Mouse (Mus musculus): ENCODE results near the gene Rbm47. TPM values are rescaled to one million over a fixed set of nuclear protein-coding genes. Genes with fewer than 3 reads are reported as not detected.

Gene Rbm47
- polyA plus RNA-seq, 1 experiment from 2014 or later: 79.2 TPM

GRCm38 (mm10) chr5:66084541-66084940 lies 88.4 kb downstream of the Rbm47 start:
- Histone ChIP-seq H3K4me3 (ENCODE audit: low read depth, low read length) (no peak overlapping the region), H3K4me1 (replicated peaks; ENCODE audit: control insufficient read depth, insufficient read depth, low read length) (0 out of 2 replicates have a peak, but pooled peaks cover 3% of the 10 kb centered on the region), H3K27me3 (replicated peaks; ENCODE audit: control insufficient read depth, insufficient read depth, low read length) (no peaks in the 10 kb centered on the region), H3K9ac (ENCODE audit: low read length) (no peak overlapping the region), H3K9me3 (ENCODE audit: control insufficient read depth, low read length) (no peaks in the 10 kb centered on the region), H3K4me2 (ENCODE audit: low read length) (no peak overlapping the region), H3K27ac (ENCODE audit: low read depth) (no peak overlapping the region), H3K36me3 (ENCODE audit: control insufficient read depth, insufficient read depth, low read length) (no peaks in the 10 kb centered on the region)
- WGBS: 91% methylated on average over 3 of the region's 3 CpGs
- DNase-seq (ENCODE audit: low spot score) (no peak), ATAC-seq (replicated peaks; ENCODE audit: low FRiP score, low TSS enrichment, low read depth) (no peak)

- Histone ChIP-seq H3K4me2 (ENCODE audit: low read length) (no peak overlapping the region), H3K4me1 (replicated peaks; ENCODE audit: control insufficient read depth, insufficient read depth, low read length) (no peaks in the 10 kb centered on the region), H3K27ac (ENCODE audit: low read depth) (no peak overlapping the region), H3K27me3 (replicated peaks; ENCODE audit: control insufficient read depth, insufficient read depth, low read length) (no peaks in the 10 kb centered on the region), H3K9ac (ENCODE audit: low read length) (no peak overlapping the region), H3K36me3 (ENCODE audit: control insufficient read depth, insufficient read depth, low read length) (no peaks in the 10 kb centered on the region), H3K4me3 (ENCODE audit: low read depth, low read length) (no peak overlapping the region), H3K9me3 (ENCODE audit: control insufficient read depth, low read length) (no peaks in the 10 kb centered on the region)
- WGBS: 50% methylated on average over 7 of the region's 7 CpGs
- ATAC-seq (replicated peaks; ENCODE audit: low FRiP score, low TSS enrichment, low read depth) (no peak), DNase-seq (ENCODE audit: low spot score) (peak; percentile 82)
These were observed 89.6 kb downstream of the Rbm47 start for GRCm38 (mm10) chr5:66083350-66083749.

GRCm38 (mm10) chr5:66082229-66082572 lies 90.7 kb downstream of the Rbm47 start:
- H3K4me2 ChIP-seq (ENCODE audit: low read length): peak overlapping the region; percentile 38
- ATAC-seq (replicated peaks; ENCODE audit: low FRiP score, low TSS enrichment, low read depth): peak; percentile 69; the same call in 1 of the 2 replicates

GRCm38 (mm10) chr5:66081443-66082228 lies 91.3 kb downstream of the Rbm47 start:
- Histone ChIP-seq H3K9ac (ENCODE audit: low read length) (peak overlapping the region; percentile 2), H3K27ac (ENCODE audit: low read depth) (peak overlapping the region; percentile 83), H3K4me2 (ENCODE audit: low read length) (peak overlapping the region; percentile 38), H3K27me3 (replicated peaks; ENCODE audit: control insufficient read depth, insufficient read depth, low read length) (no peaks in the 10 kb centered on the region), H3K4me1 (replicated peaks; ENCODE audit: control insufficient read depth, insufficient read depth, low read length) (no peaks in the 10 kb centered on the region), H3K4me3 (ENCODE audit: low read depth, low read length) (no peak overlapping the region), H3K9me3 (ENCODE audit: control insufficient read depth, low read length) (no peaks in the 10 kb centered on the region), H3K36me3 (ENCODE audit: control insufficient read depth, insufficient read depth, low read length) (no peaks in the 10 kb centered on the region)
- 58% methylated on average over 19 of the region's 19 CpGs for WGBS
- ATAC-seq (replicated peaks; ENCODE audit: low FRiP score, low TSS enrichment, low read depth) (no peak), DNase-seq (ENCODE audit: low spot score) (no peak)

More at GRCm38 (mm10) chr5:66082229-66082572, 90.7 kb downstream of the Rbm47 start:
- H3K9ac ChIP-seq (ENCODE audit: low read length): no peak overlapping the region
- H3K36me3 ChIP-seq (ENCODE audit: control insufficient read depth, insufficient read depth, low read length): no peaks in the 10 kb centered on the region
- H3K4me3 ChIP-seq (ENCODE audit: low read depth, low read length): no peak overlapping the region
- WGBS: 58% methylated on average over 11 of the region's 11 CpGs
- H3K4me1 ChIP-seq (replicated peaks; ENCODE audit: control insufficient read depth, insufficient read depth, low read length): no peaks in the 10 kb centered on the region
- peak overlapping the region; percentile 83 for H3K27ac ChIP-seq (ENCODE audit: low read depth)
- DNase-seq (ENCODE audit: low spot score): peak; percentile 58
- H3K9me3 ChIP-seq (ENCODE audit: control insufficient read depth, low read length): no peaks in the 10 kb centered on the region
- no peaks in the 10 kb centered on the region for H3K27me3 ChIP-seq (replicated peaks; ENCODE audit: control insufficient read depth, insufficient read depth, low read length)

GRCm38 (mm10) chr5:66080529-66081220 lies 92.2 kb downstream of the Rbm47 start:
- ATAC-seq (replicated peaks; ENCODE audit: low FRiP score, low TSS enrichment, low read depth): peak; percentile 44; the same call in 1 of the 2 replicates
- peak; percentile 70 for DNase-seq (ENCODE audit: low spot score)
- Histone ChIP-seq H3K27me3 (replicated peaks; ENCODE audit: control insufficient read depth, insufficient read depth, low read length) (no peaks in the 10 kb centered on the region), H3K4me1 (replicated peaks; ENCODE audit: control insufficient read depth, insufficient read depth, low read length) (no peaks in the 10 kb centered on the region), H3K4me2 (ENCODE audit: low read length) (peak overlapping the region; percentile 38), H3K4me3 (ENCODE audit: low read depth, low read length) (peak overlapping the region; percentile 30), H3K27ac (ENCODE audit: low read depth) (peak overlapping the region; percentile 83), H3K9ac (ENCODE audit: low read length) (peak overlapping the region; percentile 34; the same call in 1 of the 2 replicates), H3K36me3 (ENCODE audit: control insufficient read depth, insufficient read depth, low read length) (no peaks in the 10 kb centered on the region), H3K9me3 (ENCODE audit: control insufficient read depth, low read length) (no peaks in the 10 kb centered on the region)
- 72% methylated on average over 17 of the region's 17 CpGs for WGBS

- H3K4me2 ChIP-seq (ENCODE audit: low read length): peak overlapping the region; percentile 37
These were observed 93.3 kb downstream of the Rbm47 start for GRCm38 (mm10) chr5:66079358-66080179.

GRCm38 (mm10) chr5:66078491-66079012 lies 94.4 kb downstream of the Rbm47 start:
- Histone ChIP-seq H3K9ac (ENCODE audit: low read length) (no peak overlapping the region), H3K4me3 (ENCODE audit: low read depth, low read length) (no peak overlapping the region), H3K27ac (ENCODE audit: low read depth) (no peak overlapping the region), H3K4me1 (replicated peaks; ENCODE audit: control insufficient read depth, insufficient read depth, low read length) (no peaks in the 10 kb centered on the region), H3K9me3 (ENCODE audit: control insufficient read depth, low read length) (no peaks in the 10 kb centered on the region), H3K4me2 (ENCODE audit: low read length) (no peak overlapping the region), H3K27me3 (replicated peaks; ENCODE audit: control insufficient read depth, insufficient read depth, low read length) (no peaks in the 10 kb centered on the region), H3K36me3 (ENCODE audit: control insufficient read depth, insufficient read depth, low read length) (no peaks in the 10 kb centered on the region)
- 85% methylated on average over 7 of the region's 7 CpGs for WGBS
- no peak for DNase-seq (ENCODE audit: low spot score)
- ATAC-seq (replicated peaks; ENCODE audit: low FRiP score, low TSS enrichment, low read depth): no peak

More at GRCm38 (mm10) chr5:66079358-66080179, 93.3 kb downstream of the Rbm47 start:
- Histone ChIP-seq H3K4me1 (replicated peaks; ENCODE audit: control insufficient read depth, insufficient read depth, low read length) (no peaks in the 10 kb centered on the region), H3K27ac (ENCODE audit: low read depth) (peak overlapping the region; percentile 83; the same call in 1 of the 2 replicates), H3K9ac (ENCODE audit: low read length) (peak overlapping the region; percentile 34; the same call in 1 of the 2 replicates), H3K4me3 (ENCODE audit: low read depth, low read length) (peak overlapping the region; percentile 30), H3K9me3 (ENCODE audit: control insufficient read depth, low read length) (no peaks in the 10 kb centered on the region), H3K36me3 (ENCODE audit: control insufficient read depth, insufficient read depth, low read length) (no peaks in the 10 kb centered on the region), H3K27me3 (replicated peaks; ENCODE audit: control insufficient read depth, insufficient read depth, low read length) (no peaks in the 10 kb centered on the region)
- 0 out of 2 replicates have a peak, but pooled peaks have one; percentile 12 for ATAC-seq (replicated peaks; ENCODE audit: low FRiP score, low TSS enrichment, low read depth)
- WGBS: 75% methylated on average over 9 of the region's 9 CpGs
- DNase-seq (ENCODE audit: low spot score): peak; percentile 57

GRCm38 (mm10) chr5:66077416-66077815 lies 95.5 kb downstream of the Rbm47 start:
- H3K4me1 ChIP-seq (replicated peaks; ENCODE audit: control insufficient read depth, insufficient read depth, low read length): no peaks in the 10 kb centered on the region
- H3K4me3 ChIP-seq (ENCODE audit: low read depth, low read length): no peak overlapping the region
- ATAC-seq (replicated peaks; ENCODE audit: low FRiP score, low TSS enrichment, low read depth) (no peak), DNase-seq (ENCODE audit: low spot score) (peak; percentile 55)
- H3K27ac ChIP-seq (ENCODE audit: low read depth): peak overlapping the region; percentile 17; the same call in 1 of the 2 replicates
- 0 out of 2 replicates have a peak overlapping the region, but pooled peaks have one; percentile 13 for H3K9ac ChIP-seq (ENCODE audit: low read length)
- H3K4me2 ChIP-seq (ENCODE audit: low read length): peak overlapping the region; percentile 35
- no peaks in the 10 kb centered on the region for H3K27me3 ChIP-seq (replicated peaks; ENCODE audit: control insufficient read depth, insufficient read depth, low read length)
- 21% methylated on average over 10 of the region's 10 CpGs for WGBS
- H3K9me3 ChIP-seq (ENCODE audit: control insufficient read depth, low read length): no peaks in the 10 kb centered on the region
- no peaks in the 10 kb centered on the region for H3K36me3 ChIP-seq (ENCODE audit: control insufficient read depth, insufficient read depth, low read length)

Data from intestine, embryonic 14.5 days (tissue).